Comparison of ENCODE assay signal across 20 mouse cellular contexts in the genomic region with DNA sequence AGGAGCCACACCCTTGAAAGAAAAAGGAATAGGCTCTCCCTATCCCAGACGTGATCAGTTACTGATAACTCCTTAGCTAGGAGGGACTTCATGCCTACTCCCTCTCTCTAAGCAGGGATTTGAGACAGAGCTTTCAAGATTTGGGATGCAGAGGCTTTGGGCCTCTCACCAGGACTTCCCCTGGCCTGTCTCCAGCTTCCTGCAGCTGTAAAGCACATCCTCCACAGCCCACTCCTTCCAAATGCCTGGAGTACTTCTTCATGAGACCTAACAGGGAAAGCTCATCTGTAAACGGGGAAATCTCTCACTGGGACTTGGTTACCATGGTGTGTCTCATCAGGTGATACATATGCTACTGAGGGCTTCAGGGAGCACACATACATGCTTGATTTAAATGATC.
DNase-seq lines count a peak whose midpoint lies in the region; ATAC-seq lines count a peak whose summit lies in the region.
"Had no signal": no experiment of that assay in that cellular context is flagged by ENCODE, and none has a peak within 500 bp of the region (broad histone marks: within the 10 kb centered on the region; RNA-seq: fewer than 3 reads in every experiment).

No protein-coding gene starts in this region.

- no peak overlapping the region for H3K9ac ChIP-seq in heart, embryonic 11.5 days (ENCODE audit: low read depth, low read length)
- H3K9ac ChIP-seq in heart, embryonic 12.5 days: no peak overlapping the region
- H3K9ac ChIP-seq in liver, embryonic 13.5 days: no peak overlapping the region
- no peak overlapping the region for H3K9ac ChIP-seq in liver, embryonic 11.5 days (ENCODE audit: low read depth, low read length)
- H3K9ac ChIP-seq: forebrain, embryonic 13.5 days; heart, embryonic 13.5 days; hindbrain, embryonic 12.5 days; hindbrain, embryonic 15.5 days had no signal

- H3K27me3 ChIP-seq in heart, embryonic 11.5 days (ENCODE audit: control insufficient read depth, insufficient read depth, low read length): no peaks in the 10 kb centered on the region
- H3K27me3 ChIP-seq in heart, embryonic 12.5 days (replicated peaks): no peaks in the 10 kb centered on the region
- no peaks in the 10 kb centered on the region for H3K27me3 ChIP-seq in liver, embryonic 13.5 days
- no peaks in the 10 kb centered on the region for H3K27me3 ChIP-seq in liver, embryonic 11.5 days (replicated peaks; ENCODE audit: control insufficient read depth, insufficient read depth, low read length)
- H3K27me3 ChIP-seq: forebrain, embryonic 13.5 days; hindbrain, embryonic 12.5 days; hindbrain, embryonic 15.5 days had no signal

- H3K9me3 ChIP-seq in heart, embryonic 11.5 days (replicated peaks; ENCODE audit: control insufficient read depth, low read length): no peaks in the 10 kb centered on the region
- H3K9me3 ChIP-seq in heart, embryonic 12.5 days (replicated peaks): no peaks in the 10 kb centered on the region
- H3K9me3 ChIP-seq in liver, embryonic 13.5 days (replicated peaks): no peaks in the 10 kb centered on the region
- no peaks in the 10 kb centered on the region for H3K9me3 ChIP-seq in liver, embryonic 11.5 days (ENCODE audit: control insufficient read depth, low read length)
- H3K9me3 ChIP-seq: forebrain, embryonic 10.5 days; forebrain, embryonic 13.5 days; heart, embryonic 13.5 days; hindbrain, embryonic 12.5 days; hindbrain, embryonic 15.5 days had no signal

- ATAC-seq in heart, embryonic 11.5 days (replicated peaks; ENCODE audit: insufficient number of reproducible peaks, low FRiP score, low TSS enrichment): 0 out of 2 replicates have a peak, but pooled peaks have one; percentile 26
- no peak for ATAC-seq in heart, embryonic 12.5 days (ENCODE audit: insufficient number of reproducible peaks, low FRiP score)
- ATAC-seq in liver, embryonic 13.5 days (ENCODE audit: low read depth): no peak
- no peak for ATAC-seq in liver, embryonic 11.5 days (replicated peaks; ENCODE audit: low FRiP score)
- ATAC-seq: activated CD4-positive, CD25-positive, alpha-beta regulatory T cell, adult 4 months; forebrain, embryonic 13.5 days; forebrain, embryonic 16.5 days had no signal

- H3K27ac ChIP-seq in heart, embryonic 11.5 days (ENCODE audit: low read depth, low read length): no peak overlapping the region
- H3K27ac ChIP-seq in heart, embryonic 12.5 days (ENCODE audit: poor library complexity, severe bottlenecking): no peak overlapping the region
- H3K27ac ChIP-seq in liver, embryonic 13.5 days: peak overlapping the region; percentile 1; the same call in 1 of the 2 replicates
- H3K27ac ChIP-seq in liver, embryonic 11.5 days (ENCODE audit: low read depth, low read length): no peak overlapping the region
- H3K27ac ChIP-seq: forebrain, embryonic 10.5 days; forebrain, embryonic 13.5 days; heart, embryonic 13.5 days; hindbrain, embryonic 12.5 days; hindbrain, embryonic 15.5 days had no signal

- peak; percentile 55 for DNase-seq in kidney, postnatal 10 days
- DNase-seq in kidney, postnatal 36 days: no peak
- no peak for DNase-seq in liver, embryonic 13.5 days
- no peak for DNase-seq in liver, embryonic 11.5 days (ENCODE audit: low spot score)
- DNase-seq: adrenal gland, adult 8-10 months; adrenal gland, postnatal 25 days; cerebellum, adult 18-20 months; cerebellum, adult 9-10 months; cerebellum, postnatal 14 days; gastrocnemius, postnatal 10 days; gastrocnemius, postnatal 36 days had no signal

- no peak overlapping the region for H3K4me3 ChIP-seq in heart, embryonic 11.5 days (ENCODE audit: low read depth, low read length)
- H3K4me3 ChIP-seq in heart, embryonic 12.5 days: no peak overlapping the region
- H3K4me3 ChIP-seq in liver, embryonic 13.5 days (replicated peaks): no peak overlapping the region
- H3K4me3 ChIP-seq in liver, embryonic 11.5 days (ENCODE audit: low read depth, low read length): no peak overlapping the region
- H3K4me3 ChIP-seq: forebrain, embryonic 10.5 days; forebrain, embryonic 13.5 days; heart, embryonic 13.5 days; hindbrain, embryonic 12.5 days; hindbrain, embryonic 15.5 days had no signal

- 56% methylated on average over 2 of the region's 2 CpGs for WGBS in heart, embryonic 11.5 days (ENCODE audit: insufficient replicate concordance)
- 39% methylated on average over 2 of the region's 2 CpGs for WGBS in heart, embryonic 12.5 days
- 34% methylated on average over 2 of the region's 2 CpGs for WGBS in liver, embryonic 13.5 days (ENCODE audit: insufficient replicate concordance)
- 44% methylated on average over 2 of the region's 2 CpGs for WGBS in liver, embryonic 11.5 days

- H3K4me1 ChIP-seq in heart, embryonic 11.5 days (ENCODE audit: control insufficient read depth, insufficient read depth, low read length): no peaks in the 10 kb centered on the region
- H3K4me1 ChIP-seq in heart, embryonic 12.5 days (replicated peaks): no peaks in the 10 kb centered on the region
- no peaks in the 10 kb centered on the region for H3K4me1 ChIP-seq in liver, embryonic 13.5 days (replicated peaks)
- no peaks in the 10 kb centered on the region for H3K4me1 ChIP-seq in liver, embryonic 11.5 days (replicated peaks; ENCODE audit: control insufficient read depth, insufficient read depth, low read length)

- no peaks in the 10 kb centered on the region for H3K36me3 ChIP-seq in heart, embryonic 11.5 days (ENCODE audit: control insufficient read depth, insufficient read depth, low read length)
- H3K36me3 ChIP-seq in heart, embryonic 12.5 days: no peaks in the 10 kb centered on the region
- H3K36me3 ChIP-seq in liver, embryonic 13.5 days: no peaks in the 10 kb centered on the region
- no peaks in the 10 kb centered on the region for H3K36me3 ChIP-seq in liver, embryonic 11.5 days (ENCODE audit: control insufficient read depth, insufficient read depth, low read length)
- H3K36me3 ChIP-seq: forebrain, embryonic 10.5 days; heart, embryonic 13.5 days; hindbrain, embryonic 12.5 days; hindbrain, embryonic 15.5 days had no signal

- no peak overlapping the region for H3K4me2 ChIP-seq in heart, embryonic 11.5 days
- no peak overlapping the region for H3K4me2 ChIP-seq in heart, embryonic 12.5 days
- no peak overlapping the region for H3K4me2 ChIP-seq in liver, embryonic 13.5 days
- H3K4me2 ChIP-seq in liver, embryonic 11.5 days: no peak overlapping the region
- H3K4me2 ChIP-seq: forebrain, embryonic 13.5 days; heart, embryonic 13.5 days; hindbrain, embryonic 12.5 days; hindbrain, embryonic 15.5 days had no signal
